Mouse (Mus musculus) bone marrow, adult 2 months (tissue): ENCODE data around the gene Dnajc16.

Source experiments
- CTCF ChIP-seq: fragments of 200-500 bp; IDR thresholded peaks from 2 replicates; pipeline ENCODE4 v1.5.1; 2011; ENCODE audit warnings: low read length, control low read depth; ENCODE audit not compliant: control insufficient read depth, insufficient read depth
- POLR2A ChIP-seq: fragments of 200-500 bp; IDR thresholded peaks from 2 replicates; pipeline ENCODE4 v1.6.1; 2011; ENCODE audit warnings: low read depth, mild to moderate bottlenecking, control low read depth, low read length, borderline replicate concordance; ENCODE audit not compliant: control insufficient read depth

- TF ChIP-seq POLR2A (no peak), CTCF (no peak)
These were observed 27.3 kb downstream of the Dnajc16 start for GRCm38 (mm10) chr4:141763476-141763875.
